Mouse (Mus musculus): ENCODE measurements around the gene Hexim2. TPM values are rescaled to one million over a fixed set of nuclear protein-coding genes. Genes with fewer than 3 reads are reported as not detected.
A peak's percentile ranks its signal among the peaks of the same experiment; 100 is the strongest.

The Hexim2 gene
- polyA plus RNA-seq, 1 experiment from 2014 or later, result 3.4 TPM

- no peak for ATAC-seq
- DNase-seq, result no peak
- Histone ChIP-seq H3K9me3 (ENCODE audit: low read length) (0 out of 2 replicates have a peak, but pooled peaks cover 2% of the 10 kb centered on the region), H3K9ac (replicated peaks) (no peak overlapping the region), H3K36me3 (replicated peaks; ENCODE audit: insufficient read depth, low read length) (no peaks in the 10 kb centered on the region), H3K27ac (ENCODE audit: low read depth) (no peak overlapping the region), H3K4me2 (ENCODE audit: low read depth, low read length) (0 out of 2 replicates have a peak overlapping the region, but pooled peaks have one; percentile 74), H3K4me3 (ENCODE audit: low read depth, low read length) (no peak overlapping the region), H3K4me1 (ENCODE audit: insufficient read depth) (peaks cover 18% of the 10 kb centered on the region), H3K27me3 (ENCODE audit: insufficient read depth, low read length) (peaks cover 28% of the 10 kb centered on the region)
- TF ChIP-seq CTCF (IDR thresholded peaks at IDR 0.05; ENCODE audit: low read depth) (no peak), EP300 (IDR thresholded peaks at IDR 0.05; ENCODE audit: low read depth) (no peak)
- 80% methylated on average over 5 of the region's 5 CpGs for WGBS (ENCODE audit: insufficient replicate concordance)
Measured at GRCm38 (mm10) chr11:103169664-103170063, 37.4 kb downstream of the Hexim2 start.

GRCm38 (mm10) chr11:103170111-103170493 lies 37.9 kb downstream of the Hexim2 start:
- Histone ChIP-seq H3K4me3 (ENCODE audit: low read depth, low read length) (peak overlapping the region; percentile 63), H3K4me1 (ENCODE audit: insufficient read depth) (peaks cover 21% of the 10 kb centered on the region), H3K27me3 (ENCODE audit: insufficient read depth, low read length) (peaks cover 28% of the 10 kb centered on the region), H3K9ac (replicated peaks) (peak overlapping the region; percentile 78), H3K27ac (ENCODE audit: low read depth) (peak overlapping the region; percentile 59; the same call in 1 of the 2 replicates), H3K9me3 (ENCODE audit: low read length) (0 out of 2 replicates have a peak, but pooled peaks cover 2% of the 10 kb centered on the region), H3K4me2 (ENCODE audit: low read depth, low read length) (peak overlapping the region; percentile 74), H3K36me3 (replicated peaks; ENCODE audit: insufficient read depth, low read length) (no peaks in the 10 kb centered on the region)
- ATAC-seq (no peak), DNase-seq (no peak)
- WGBS (ENCODE audit: insufficient replicate concordance), result 31% methylated on average over 3 of the region's 3 CpGs
- no peak for TF ChIP-seq EP300 (IDR thresholded peaks at IDR 0.05; ENCODE audit: low read depth)
- no peak for TF ChIP-seq CTCF (IDR thresholded peaks at IDR 0.05; ENCODE audit: low read depth)

- peak; percentile 30; the same call in 1 of the 2 replicates for ATAC-seq
- Histone ChIP-seq H3K4me3 (ENCODE audit: low read depth, low read length) (peak within 1 kb of the TSS; percentile 63), H3K4me1 (ENCODE audit: insufficient read depth) (peaks cover 21% of the 10 kb centered on the region), H3K27me3 (ENCODE audit: insufficient read depth, low read length) (peaks cover 28% of the 10 kb centered on the region), H3K36me3 (replicated peaks; ENCODE audit: insufficient read depth, low read length) (no peaks in the 10 kb centered on the region), H3K4me2 (ENCODE audit: low read depth, low read length) (peak within 1 kb of the TSS; percentile 74), H3K9me3 (ENCODE audit: low read length) (0 out of 2 replicates have a peak, but pooled peaks cover 2% of the 10 kb centered on the region), H3K27ac (ENCODE audit: low read depth) (peak within 1 kb of the TSS; percentile 59), H3K9ac (replicated peaks) (peak within 1 kb of the TSS; percentile 78)
- TF ChIP-seq CTCF (IDR thresholded peaks at IDR 0.05; ENCODE audit: low read depth) (no peak), EP300 (IDR thresholded peaks at IDR 0.05; ENCODE audit: low read depth) (no peak)
- DNase-seq, result peak; percentile 64
- 2% methylated on average over 41 of the region's 84 CpGs for WGBS (ENCODE audit: insufficient replicate concordance)
Measured at GRCm38 (mm10) chr11:103170494-103171285, 38.5 kb downstream of the Hexim2 start, which contains the start of gene Fmnl1. TSS of gene Fmnl1 (plus strand) at chr11:103171107.

- TF ChIP-seq EP300 (IDR thresholded peaks at IDR 0.05; ENCODE audit: low read depth), result no peak
- no peak for TF ChIP-seq CTCF (IDR thresholded peaks at IDR 0.05; ENCODE audit: low read depth)
- no peak for DNase-seq
- no peak for ATAC-seq
Measured at GRCm38 (mm10) chr11:103171286-103171620, 39.0 kb downstream of the Hexim2 start.

GRCm38 (mm10) chr11:103171703-103172391 lies 39.6 kb downstream of the Hexim2 start:
- WGBS (ENCODE audit: insufficient replicate concordance), result 14% methylated on average over 9 of the region's 9 CpGs

More at GRCm38 (mm10) chr11:103171286-103171620, 39.0 kb downstream of the Hexim2 start:
- no peaks in the 10 kb centered on the region for H3K36me3 ChIP-seq (replicated peaks; ENCODE audit: insufficient read depth, low read length)
- H3K9me3 ChIP-seq (ENCODE audit: low read length), result no peaks in the 10 kb centered on the region
- H3K27ac ChIP-seq (ENCODE audit: low read depth), result peak overlapping the region; percentile 59
- peak overlapping the region; percentile 63 for H3K4me3 ChIP-seq (ENCODE audit: low read depth, low read length)
- H3K4me1 ChIP-seq (ENCODE audit: insufficient read depth), result peaks cover 21% of the 10 kb centered on the region
- H3K4me2 ChIP-seq (ENCODE audit: low read depth, low read length), result peak overlapping the region; percentile 74
- peak overlapping the region; percentile 78 for H3K9ac ChIP-seq (replicated peaks)
- H3K27me3 ChIP-seq (ENCODE audit: insufficient read depth, low read length), result peaks cover 28% of the 10 kb centered on the region
- under 1% methylated on average over 23 of the region's 23 CpGs for WGBS (ENCODE audit: insufficient replicate concordance)

More at GRCm38 (mm10) chr11:103171703-103172391, 39.6 kb downstream of the Hexim2 start:
- Histone ChIP-seq H3K4me1 (ENCODE audit: insufficient read depth) (peaks cover 21% of the 10 kb centered on the region), H3K27ac (ENCODE audit: low read depth) (peak overlapping the region; percentile 59), H3K9ac (replicated peaks) (peak overlapping the region; percentile 78), H3K4me2 (ENCODE audit: low read depth, low read length) (peak overlapping the region; percentile 74), H3K36me3 (replicated peaks; ENCODE audit: insufficient read depth, low read length) (no peaks in the 10 kb centered on the region), H3K9me3 (ENCODE audit: low read length) (no peaks in the 10 kb centered on the region), H3K4me3 (ENCODE audit: low read depth, low read length) (peak overlapping the region; percentile 63), H3K27me3 (ENCODE audit: insufficient read depth, low read length) (peaks cover 28% of the 10 kb centered on the region)
- DNase-seq, result no peak
- no peak for TF ChIP-seq EP300 (IDR thresholded peaks at IDR 0.05; ENCODE audit: low read depth)
- no peak for TF ChIP-seq CTCF (IDR thresholded peaks at IDR 0.05; ENCODE audit: low read depth)
- no peak for ATAC-seq

Data from liver, postnatal 0 days (tissue).